Mouse (Mus musculus) left cerebral cortex, postnatal 25 days (tissue): Measurements from ENCODE around the gene Slc51a. TPM values are rescaled to one million over a fixed set of nuclear protein-coding genes. Genes with fewer than 3 reads are reported as not detected.
A peak's percentile ranks its signal among the peaks of the same experiment; 100 is the strongest.
"Not testable (repeated sequence)": the region's sequence is repeated elsewhere in the genome, so short reads cannot be mapped to it uniquely, and the experiment has no call there.

Source experiments
- DNase-seq, 2 experiments: peaks; one replicate each; pipeline ENCODE4 v3.0.0; 2022; ENCODE audit warnings: low spot score in 2 of 2, mixed read lengths in 1 of 2
- intact Hi-C: fragments of 180-260 bp; cut with DNase I; formaldehyde crosslinking; loops from one replicate; pipeline ENCODE4 v1.15.1; 2025
- total RNA-seq, 2 experiments: library from RNA; stranded (reverse); gene quantifications; 2 replicates each; pipeline ENCODE4 v1.2.3; 2021

Gene Slc51a
- total RNA-seq, 2 experiments from 2014 or later, result not detected

DNA sequence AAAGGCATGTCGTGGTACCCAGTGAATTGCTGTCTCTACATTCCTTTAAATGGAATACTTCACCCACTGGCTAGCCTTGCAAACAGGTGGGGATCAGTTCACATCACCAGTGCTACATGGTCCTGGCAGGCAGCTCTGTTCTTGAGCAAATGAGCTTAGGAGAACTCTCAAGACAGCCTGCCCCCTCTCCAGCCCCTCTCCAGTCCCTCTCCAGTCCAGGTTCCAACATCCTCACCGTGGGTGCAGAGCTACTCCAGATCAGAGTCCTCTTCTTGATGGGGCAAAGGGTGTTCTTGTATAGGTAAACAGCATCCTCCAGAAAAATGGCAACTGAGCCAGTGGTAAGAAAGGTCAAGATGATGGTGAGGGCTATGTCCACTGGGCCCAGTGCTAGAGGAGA is 8.3 kb downstream of the Slc51a start:
- no peak for DNase-seq
- intact Hi-C loops, result no loop called here

GRCm38 (mm10) chr16:32477315-32477714 is 10.4 kb downstream of the Slc51a start:
- intact Hi-C loops, result no loop called here
- no peak for DNase-seq

DNA sequence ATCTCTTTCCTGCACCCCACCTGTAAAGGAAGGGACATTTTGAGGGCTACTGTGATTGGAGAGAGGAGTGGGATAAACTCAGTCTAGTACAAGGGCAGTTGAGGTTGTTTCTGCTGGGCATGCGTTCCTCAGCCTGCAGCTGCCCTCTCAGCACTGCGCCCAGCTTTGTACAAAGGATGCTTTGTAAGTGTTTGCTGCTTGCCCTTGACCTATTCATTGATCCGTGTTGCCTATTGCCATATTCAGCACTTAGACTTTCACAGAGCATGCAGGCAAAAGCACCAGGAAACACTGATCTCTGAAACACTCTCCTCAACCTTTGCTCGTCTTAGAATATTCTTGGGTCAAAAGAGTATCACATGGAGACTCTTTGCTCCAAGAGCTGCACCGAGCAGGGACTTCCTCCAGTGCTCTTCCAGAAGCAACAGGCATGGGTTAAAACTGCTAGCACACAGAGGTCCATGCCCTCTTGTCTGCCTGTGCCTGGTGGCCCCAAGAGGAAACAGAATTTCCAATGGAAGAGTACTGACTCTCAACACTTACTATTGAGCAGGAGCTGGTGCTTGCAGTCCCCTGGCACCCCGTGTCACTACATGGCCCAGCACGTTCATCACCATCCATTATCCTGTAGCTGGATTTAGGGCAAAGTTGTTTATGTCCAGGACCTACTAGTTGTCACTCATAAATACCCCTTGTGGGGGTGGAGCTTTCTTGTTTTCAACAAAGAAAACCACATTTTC is 15.2 kb downstream of the Slc51a start:
- intact Hi-C loops, result no loop called here
- peak in 1 of 2 experiments; percentile 11 for DNase-seq

GRCm38 (mm10) chr16:32469404-32470105 is 18.1 kb downstream of the Slc51a start:
- no peak for DNase-seq
- intact Hi-C loops, result no loop called here

DNA sequence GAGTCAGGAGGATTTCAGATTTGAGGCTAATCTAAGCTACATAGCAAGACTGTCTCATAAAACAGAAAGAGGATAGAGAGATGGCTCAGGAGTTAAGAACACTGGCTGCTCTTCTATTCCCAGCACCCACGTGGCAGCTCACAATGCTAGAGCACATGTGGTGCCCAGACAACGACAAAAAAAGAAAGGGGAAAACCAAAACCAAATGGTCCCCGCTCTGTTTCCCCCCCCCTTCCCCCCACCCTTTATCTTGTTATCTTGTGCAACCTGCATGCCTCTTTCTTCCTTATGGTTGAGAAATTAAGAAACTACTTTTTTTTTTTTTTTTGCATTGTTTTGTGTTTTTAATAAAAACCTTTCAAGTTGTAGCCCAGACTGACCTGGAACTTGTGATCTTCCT is 19.2 kb downstream of the Slc51a start:
- no peak for DNase-seq
- intact Hi-C loops, result no loop called here

DNA sequence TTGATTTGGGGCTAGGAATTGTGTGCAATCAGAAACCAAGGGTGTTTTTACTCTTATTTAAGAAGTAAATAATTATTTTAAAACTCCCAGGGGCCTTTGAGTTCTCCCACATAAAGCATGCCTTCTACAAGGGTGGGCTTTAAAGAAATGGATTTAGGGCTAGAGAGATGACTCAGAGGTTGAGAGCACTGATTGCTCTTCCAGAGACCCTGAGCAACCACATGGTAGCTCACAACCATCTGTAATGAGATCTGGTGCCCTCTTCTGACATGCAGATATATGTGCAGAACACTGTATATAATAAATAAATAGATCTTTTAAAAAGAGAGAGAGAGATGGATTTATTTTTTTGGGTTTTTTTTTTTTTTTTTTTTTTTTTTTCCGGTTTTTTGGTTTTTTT is 22.8 kb downstream of the Slc51a start:
- intact Hi-C loops, result no loop called here
- DNase-seq, result no peak

DNA sequence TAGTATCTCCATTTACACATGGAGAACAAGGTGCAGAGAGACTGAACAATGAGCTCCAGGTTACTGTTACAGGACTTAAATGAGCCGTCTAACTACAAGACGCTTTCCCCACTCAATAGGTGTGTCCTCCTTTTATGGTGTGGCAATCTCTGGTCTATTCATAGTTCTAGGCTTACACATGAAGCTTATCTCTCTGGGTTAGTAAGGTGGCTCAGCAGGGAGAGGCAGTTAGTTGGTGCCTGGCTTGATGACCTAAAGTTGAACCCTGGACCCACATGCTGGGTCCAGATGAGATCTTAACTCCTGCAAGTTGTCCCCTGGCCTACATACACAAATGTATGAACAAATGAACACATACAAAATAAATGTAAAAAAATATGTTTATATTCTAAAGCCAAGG is 24.3 kb downstream of the Slc51a start:
- intact Hi-C loops, result no loop called here

GRCm38 (mm10) chr16:32462950-32463349 is 24.7 kb downstream of the Slc51a start:
- no peak for DNase-seq
- intact Hi-C loops, result no loop called here

More for the DNA sequence above, 24.3 kb downstream of the Slc51a start:
- DNase-seq, result no peak

DNA sequence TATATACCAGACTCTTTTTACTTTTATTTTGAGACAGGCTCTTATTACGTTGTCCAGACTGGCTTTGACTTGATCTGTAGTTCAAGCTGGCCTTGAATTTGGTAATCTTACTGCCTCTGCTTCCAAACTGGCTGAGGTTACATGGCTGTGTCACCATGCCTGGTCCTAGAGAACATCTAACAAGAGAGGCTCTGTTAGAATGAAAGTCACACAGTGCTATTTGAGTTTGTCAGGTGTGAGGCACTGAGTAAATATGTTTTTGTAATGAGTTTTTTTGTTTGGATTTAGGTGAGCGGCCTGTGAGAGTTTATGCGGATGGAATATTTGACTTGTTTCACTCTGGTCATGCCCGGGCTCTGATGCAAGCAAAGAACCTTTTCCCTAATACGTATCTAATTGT is 26.0 kb downstream of the Slc51a start:
- no peak for DNase-seq
- intact Hi-C loops, result no loop called here

- no peak for DNase-seq
- intact Hi-C loops, result no loop called here
These were observed 27.2 kb downstream of the Slc51a start for GRCm38 (mm10) chr16:32460518-32460917.

DNA sequence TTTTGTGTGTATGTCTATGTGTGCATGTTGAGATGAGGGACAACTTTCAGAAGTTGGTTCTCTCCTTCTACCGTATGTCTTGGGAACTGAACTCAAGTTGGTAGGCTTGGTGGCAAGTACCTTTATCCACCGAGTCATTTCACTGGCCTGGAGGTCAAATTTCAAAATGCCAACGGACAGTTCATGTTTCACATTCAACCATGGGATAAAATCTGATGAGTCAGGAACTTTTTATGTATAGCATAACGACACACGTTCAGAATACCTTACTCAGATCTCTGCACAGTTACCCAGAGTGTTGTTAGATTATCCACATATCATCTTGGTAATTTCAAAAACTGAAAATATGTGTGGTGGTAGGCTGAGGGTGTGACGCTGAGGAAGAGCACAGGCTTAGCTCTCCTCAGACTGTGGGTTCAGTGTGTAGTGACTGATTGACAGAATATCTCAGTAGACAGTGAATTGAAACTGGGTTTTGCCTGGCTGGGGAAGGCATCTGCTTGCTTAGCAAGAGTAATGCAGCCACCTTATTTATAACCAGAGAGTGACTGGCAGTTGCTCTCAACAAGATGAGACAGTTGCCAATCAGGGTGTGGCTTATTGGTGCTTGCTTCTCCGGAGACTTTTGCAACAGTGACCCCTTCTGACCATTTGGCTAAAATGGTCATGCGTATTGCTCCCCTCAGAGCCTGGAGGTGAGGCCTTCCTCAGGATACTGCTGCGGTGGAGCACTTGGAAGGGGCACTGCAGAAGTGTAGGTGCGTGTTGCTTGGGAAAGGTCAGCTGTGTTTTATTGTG is 29.9 kb downstream of the Slc51a start:
- DNase-seq, result peak; percentile 16 to 30
- intact Hi-C loops, result no loop called here

DNA sequence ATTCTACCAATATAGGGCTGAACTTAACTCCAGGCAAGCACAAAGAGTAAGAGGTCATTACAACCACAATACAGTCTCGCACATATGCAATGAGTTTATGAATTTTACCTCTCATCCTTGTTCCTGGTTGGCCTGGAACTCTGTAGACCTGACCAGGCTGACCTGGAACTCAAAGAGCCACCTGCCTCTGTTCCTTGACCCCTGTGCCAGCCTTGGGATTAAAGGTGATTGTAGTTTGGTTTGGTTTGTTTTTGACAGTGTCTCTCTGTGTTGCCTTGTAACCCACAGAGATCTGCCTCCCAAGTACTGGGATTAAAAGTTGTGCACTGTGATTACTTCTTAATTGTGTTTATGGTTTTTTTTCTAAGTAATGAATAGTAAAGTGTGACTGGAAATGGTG is 30.9 kb downstream of the Slc51a start:
- no peak for DNase-seq
- intact Hi-C loops, result no loop called here

DNA sequence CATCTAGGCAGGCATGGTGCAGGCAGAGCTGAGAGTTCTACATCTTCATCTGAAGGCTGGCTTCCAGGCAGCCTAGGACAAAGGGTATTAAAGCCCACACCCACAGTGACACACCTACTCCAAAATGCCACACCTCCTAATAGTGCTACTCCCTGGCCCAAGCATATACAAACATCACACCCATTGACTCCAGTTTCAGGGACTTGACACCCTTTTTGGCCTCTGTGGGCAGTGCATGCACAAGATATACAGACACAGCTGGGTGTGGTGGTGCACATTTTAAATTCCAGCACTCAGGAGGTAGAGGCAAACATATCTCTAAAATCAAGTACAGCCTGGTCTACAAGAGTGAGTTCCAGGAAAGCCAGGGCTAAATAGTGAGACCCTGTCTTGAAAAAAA is 31.6 kb downstream of the Slc51a start:
- no peak for DNase-seq
- intact Hi-C loops, result no loop called here

GRCm38 (mm10) chr16:32454646-32455045 is 33.0 kb downstream of the Slc51a start:
- DNase-seq, result no peak
- intact Hi-C loops, result no loop called here

GRCm38 (mm10) chr16:32453102-32453501 is 34.6 kb downstream of the Slc51a start:
- intact Hi-C loops, result no loop called here
- DNase-seq, result no peak

DNA sequence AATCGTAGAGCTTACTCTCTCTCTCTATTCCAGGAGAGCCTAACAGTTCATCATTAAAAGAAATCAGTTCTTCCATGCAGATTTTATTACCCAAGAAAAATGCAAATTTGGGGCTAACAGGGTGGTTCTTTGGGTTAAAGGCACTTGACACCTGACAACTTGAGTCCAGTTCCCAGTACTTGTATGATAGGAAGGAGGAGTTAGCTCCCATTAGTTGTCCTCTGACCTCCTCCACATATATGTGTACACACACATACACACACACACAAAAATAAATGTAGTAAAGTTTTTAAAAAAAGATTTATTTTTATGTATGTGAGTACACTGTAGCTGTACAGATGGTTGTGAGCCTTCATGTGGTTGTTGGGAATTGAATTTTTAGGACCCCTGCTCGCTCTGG is 37.5 kb downstream of the Slc51a start:
- no peak for DNase-seq

GRCm38 (mm10) chr16:32449665-32450064 is 38.0 kb downstream of the Slc51a start:
- intact Hi-C loops, result no loop called here
- no peak for DNase-seq

More for the DNA sequence above, 37.5 kb downstream of the Slc51a start:
- intact Hi-C loops, result no loop called here

GRCm38 (mm10) chr16:32446563-32447138 is 41.0 kb downstream of the Slc51a start:
- no peak for DNase-seq
- intact Hi-C loops, result no loop called here

GRCm38 (mm10) chr16:32445558-32445957 is 42.1 kb downstream of the Slc51a start:
- intact Hi-C loops, result no loop called here
- no peak for DNase-seq

DNA sequence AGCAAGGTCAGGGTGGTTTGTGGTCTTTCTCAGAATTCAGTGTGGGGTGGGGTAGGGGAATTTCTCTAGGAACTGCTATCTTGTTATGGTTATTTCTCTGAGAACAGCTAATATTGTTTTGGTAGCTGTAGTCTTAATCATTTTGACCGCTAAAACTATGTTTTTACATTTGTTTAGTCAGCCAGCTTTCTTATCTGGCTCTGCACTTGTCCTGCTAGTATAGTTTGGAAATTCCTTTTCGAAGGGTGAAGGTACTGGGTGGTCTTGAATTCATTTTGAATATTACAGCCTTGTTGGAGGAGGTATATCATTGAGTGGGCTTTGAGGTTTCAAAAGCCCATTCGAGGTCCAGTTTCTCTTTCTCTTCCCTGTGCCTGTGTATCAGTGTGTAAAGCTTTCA is 43.1 kb downstream of the Slc51a start:
- intact Hi-C loops, DNase-seq: not testable (repeated sequence)
